In genomic region chr4:109630215-109630614, GRCm38 (mm10) we compare ENCODE assay signal across 17 mouse cellular contexts.
"Had no signal": no experiment of that assay in that cellular context is flagged by ENCODE, and none has a peak within 500 bp of the region (broad histone marks: within the 10 kb centered on the region; RNA-seq: fewer than 3 reads in every experiment).

No protein-coding gene starts in this region.

- ATAC-seq: hindbrain, embryonic 16.5 days; intestine, embryonic 15.5 days; liver, embryonic 12.5 days had no signal

- H3K9me3 ChIP-seq: intestine, embryonic 15.5 days; kidney, embryonic 15.5 days; limb, embryonic 15.5 days; liver, embryonic 12.5 days; liver, embryonic 15.5 days; stomach, embryonic 15.5 days had no signal

- H3K9ac ChIP-seq: intestine, embryonic 15.5 days; kidney, embryonic 15.5 days; limb, embryonic 15.5 days; liver, embryonic 12.5 days; liver, embryonic 15.5 days; stomach, embryonic 15.5 days had no signal

- H3K4me1 ChIP-seq: intestine, embryonic 15.5 days; kidney, embryonic 15.5 days; limb, embryonic 15.5 days; liver, embryonic 12.5 days; liver, embryonic 15.5 days; stomach, embryonic 15.5 days had no signal

- H3K4me2 ChIP-seq: intestine, embryonic 15.5 days; kidney, embryonic 15.5 days; limb, embryonic 15.5 days; liver, embryonic 12.5 days; liver, embryonic 15.5 days; midbrain, embryonic 11.5 days; stomach, embryonic 15.5 days had no signal

- H3K27ac ChIP-seq: intestine, embryonic 15.5 days; kidney, embryonic 15.5 days; limb, embryonic 15.5 days; liver, embryonic 12.5 days; liver, embryonic 15.5 days; stomach, embryonic 15.5 days had no signal

- H3K4me3 ChIP-seq: intestine, embryonic 15.5 days; kidney, embryonic 15.5 days; limb, embryonic 15.5 days; liver, embryonic 12.5 days; liver, embryonic 15.5 days; stomach, embryonic 15.5 days had no signal

- H3K27me3 ChIP-seq: intestine, embryonic 15.5 days; kidney, embryonic 15.5 days; limb, embryonic 15.5 days; liver, embryonic 12.5 days; liver, embryonic 15.5 days; stomach, embryonic 15.5 days had no signal

- H3K36me3 ChIP-seq: intestine, embryonic 15.5 days; kidney, embryonic 15.5 days; limb, embryonic 15.5 days; liver, embryonic 12.5 days; liver, embryonic 15.5 days; stomach, embryonic 15.5 days had no signal

- DNase-seq: kidney, adult 11 months; kidney, adult 8-10 months; kidney, postnatal 10 days; kidney, postnatal 36 days; midbrain, embryonic 14.5 days; right cerebral cortex, adult 18-20 months; right cerebral cortex, postnatal 14 days; spleen, adult 18-20 months; thymus, postnatal 25 days had no signal
